Mouse (Mus musculus): ENCODE measurements around the gene C530008M17Rik. TPM values are rescaled to one million over a fixed set of nuclear protein-coding genes. Genes with fewer than 3 reads are reported as not detected.

C530008M17Rik gene
- total and polyA plus RNA-seq, 2 experiments from 2014 or later = 59.3 to 68.7 TPM

DNA sequence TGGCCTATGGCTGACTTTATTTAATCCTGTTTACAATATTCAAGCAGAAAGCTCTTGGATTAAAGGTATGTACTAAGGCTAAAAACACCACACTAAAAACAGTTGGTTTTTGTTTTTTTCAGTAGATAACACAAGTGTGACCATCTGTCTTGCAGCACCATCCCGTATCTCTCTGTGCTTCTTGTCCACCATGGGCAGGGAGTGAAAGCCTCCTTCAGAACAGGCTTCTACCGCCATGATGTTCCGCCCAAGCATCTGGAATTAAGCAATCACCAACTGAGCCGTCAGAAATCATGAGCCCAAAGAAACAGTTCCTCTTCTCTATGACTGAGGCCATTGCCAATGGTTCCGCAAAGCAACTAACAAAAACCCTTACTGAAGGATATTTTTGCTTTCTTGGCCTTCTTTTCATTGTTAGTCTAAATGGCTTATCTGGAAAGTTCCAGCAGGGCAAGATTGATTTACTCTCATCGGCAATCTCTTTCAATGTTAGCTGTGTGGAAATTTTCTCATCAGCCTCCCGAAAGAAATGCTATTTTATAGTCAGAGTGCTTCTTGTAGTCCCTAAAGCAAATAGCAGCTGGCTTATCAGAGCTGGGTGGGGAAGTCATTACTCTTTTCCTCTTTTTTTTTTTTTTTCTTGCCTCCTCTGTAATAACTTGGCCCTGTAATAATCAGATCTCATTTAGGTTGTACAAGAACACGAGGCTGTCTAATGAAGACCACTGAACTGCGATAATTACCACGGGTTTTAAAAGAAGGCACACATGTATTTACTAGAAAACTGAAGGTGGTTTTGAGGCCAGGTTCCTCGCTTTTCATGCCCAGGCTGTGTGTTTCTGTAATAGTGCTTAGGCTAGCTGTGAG is 49.2 kb downstream of the C530008M17Rik start:
- WGBS = 74% methylated on average over 11 of the region's 11 CpGs

GRCm38 (mm10) chr5:76707072-76707471 is 50.8 kb downstream of the C530008M17Rik start:
- ATAC-seq (ENCODE audit: low FRiP score) (no peak), DNase-seq (ENCODE audit: low spot score) (no peak)
- Histone ChIP-seq H3K4me2 (ENCODE audit: low read depth, low read length, poor library complexity, severe bottlenecking) (no peak overlapping the region), H3K27ac (ENCODE audit: low read depth, low read length) (no peak overlapping the region), H3K4me1 (ENCODE audit: insufficient read depth, low read length) (peaks cover 5% of the 10 kb centered on the region; the same call in 1 of the 2 replicates), H3K36me3 (ENCODE audit: insufficient read depth, low read length) (no peaks in the 10 kb centered on the region), H3K9ac (replicated peaks; ENCODE audit: low read length, poor library complexity, severe bottlenecking) (no peak overlapping the region), H3K4me3 (ENCODE audit: low read depth, low read length) (no peak overlapping the region), H3K9me3 (ENCODE audit: low read length) (no peaks in the 10 kb centered on the region), H3K27me3 (ENCODE audit: insufficient read depth, low read length) (no peaks in the 10 kb centered on the region)
- WGBS = 84% methylated on average over 3 of the region's 3 CpGs
- TF ChIP-seq CTCF (IDR thresholded peaks at IDR 0.05) = no peak

More for the DNA sequence above, 49.2 kb downstream of the C530008M17Rik start:
- Histone ChIP-seq H3K9me3 (ENCODE audit: low read length) (no peaks in the 10 kb centered on the region), H3K9ac (replicated peaks; ENCODE audit: low read length, poor library complexity, severe bottlenecking) (no peak overlapping the region), H3K4me2 (ENCODE audit: low read depth, low read length, poor library complexity, severe bottlenecking) (no peak overlapping the region), H3K27ac (ENCODE audit: low read depth, low read length) (no peak overlapping the region), H3K27me3 (ENCODE audit: insufficient read depth, low read length) (no peaks in the 10 kb centered on the region), H3K36me3 (ENCODE audit: insufficient read depth, low read length) (no peaks in the 10 kb centered on the region), H3K4me3 (ENCODE audit: low read depth, low read length) (no peak overlapping the region), H3K4me1 (ENCODE audit: insufficient read depth, low read length) (peaks cover 7% of the 10 kb centered on the region; the same call in 1 of the 2 replicates)
- DNase-seq (ENCODE audit: low spot score) = no peak
- no peak for TF ChIP-seq CTCF (IDR thresholded peaks at IDR 0.05)
- ATAC-seq (ENCODE audit: low FRiP score) = no peak

GRCm38 (mm10) chr5:76708004-76708403 is 51.7 kb downstream of the C530008M17Rik start:
- Histone ChIP-seq H3K9me3 (ENCODE audit: low read length) (no peaks in the 10 kb centered on the region), H3K9ac (replicated peaks; ENCODE audit: low read length, poor library complexity, severe bottlenecking) (no peak overlapping the region), H3K4me1 (ENCODE audit: insufficient read depth, low read length) (no peaks in the 10 kb centered on the region), H3K27ac (ENCODE audit: low read depth, low read length) (peak overlapping the region; percentile 47; the same call in 1 of the 2 replicates), H3K27me3 (ENCODE audit: insufficient read depth, low read length) (no peaks in the 10 kb centered on the region), H3K36me3 (ENCODE audit: insufficient read depth, low read length) (no peaks in the 10 kb centered on the region), H3K4me2 (ENCODE audit: low read depth, low read length, poor library complexity, severe bottlenecking) (no peak overlapping the region), H3K4me3 (ENCODE audit: low read depth, low read length) (no peak overlapping the region)
- peak; percentile 38; the same call in 1 of the 2 replicates for ATAC-seq (ENCODE audit: low FRiP score)
- 63% methylated on average over 15 of the region's 15 CpGs for WGBS
- no peak for DNase-seq (ENCODE audit: low spot score)
- no peak for TF ChIP-seq CTCF (IDR thresholded peaks at IDR 0.05)

DNA sequence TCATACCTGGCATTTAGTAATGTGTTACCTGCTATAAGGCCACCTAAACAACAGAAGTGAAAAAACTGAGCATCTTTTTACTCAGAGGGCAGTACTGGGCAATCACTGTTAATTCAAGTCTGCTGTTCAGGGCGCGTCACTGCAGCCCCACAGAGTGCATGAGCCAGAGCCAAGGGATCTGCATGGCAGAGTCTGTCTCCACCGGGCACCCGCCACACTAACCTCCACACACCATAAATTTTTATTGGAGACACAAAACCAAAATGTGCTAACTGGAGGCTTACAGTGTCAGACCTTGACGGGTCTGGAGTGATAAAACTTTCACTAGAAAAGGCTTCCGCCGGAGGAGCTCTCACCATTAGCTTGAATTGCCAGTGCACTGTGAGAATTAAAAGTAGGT is 57.4 kb downstream of the C530008M17Rik start:
- Histone ChIP-seq H3K27ac (ENCODE audit: low read depth, low read length) (no peak overlapping the region), H3K4me1 (ENCODE audit: insufficient read depth, low read length) (no peaks in the 10 kb centered on the region), H3K9me3 (ENCODE audit: low read length) (no peaks in the 10 kb centered on the region), H3K4me2 (ENCODE audit: low read depth, low read length, poor library complexity, severe bottlenecking) (no peak overlapping the region), H3K9ac (replicated peaks; ENCODE audit: low read length, poor library complexity, severe bottlenecking) (no peak overlapping the region), H3K27me3 (ENCODE audit: insufficient read depth, low read length) (no peaks in the 10 kb centered on the region), H3K4me3 (ENCODE audit: low read depth, low read length) (no peak overlapping the region), H3K36me3 (ENCODE audit: insufficient read depth, low read length) (no peaks in the 10 kb centered on the region)
- ATAC-seq (ENCODE audit: low FRiP score) = no peak
- 88% methylated on average over 7 of the region's 7 CpGs for WGBS
- TF ChIP-seq CTCF (IDR thresholded peaks at IDR 0.05) = no peak
- no peak for DNase-seq (ENCODE audit: low spot score)

DNA sequence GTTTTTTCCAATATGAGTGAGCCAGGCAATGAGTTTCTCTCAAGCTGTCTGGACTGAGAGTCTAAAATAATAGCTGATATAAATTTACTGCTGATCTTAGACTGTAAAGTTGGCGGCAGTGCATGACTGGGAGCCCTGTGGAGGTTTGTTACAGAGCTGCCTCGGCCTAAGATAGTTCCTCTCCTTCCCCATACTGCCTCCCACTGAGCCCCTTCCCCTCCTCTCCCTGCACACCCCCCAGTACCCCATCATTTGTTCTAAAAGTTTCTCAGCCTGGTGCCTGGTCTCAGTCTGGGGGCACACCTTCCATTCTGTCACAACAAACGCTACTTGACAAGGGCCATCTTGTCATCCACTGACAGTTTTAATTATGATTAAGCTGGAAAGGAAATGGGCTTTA is 63.6 kb downstream of the C530008M17Rik start:
- Histone ChIP-seq H3K27ac (ENCODE audit: low read depth, low read length) (no peak overlapping the region; the same call in 1 of the 2 replicates), H3K27me3 (ENCODE audit: insufficient read depth, low read length) (no peaks in the 10 kb centered on the region), H3K4me2 (ENCODE audit: low read depth, low read length, poor library complexity, severe bottlenecking) (no peak overlapping the region), H3K4me1 (ENCODE audit: insufficient read depth, low read length) (peaks cover 4% of the 10 kb centered on the region; the same call in 1 of the 2 replicates), H3K4me3 (ENCODE audit: low read depth, low read length) (no peak overlapping the region), H3K9ac (replicated peaks; ENCODE audit: low read length, poor library complexity, severe bottlenecking) (no peak overlapping the region), H3K36me3 (ENCODE audit: insufficient read depth, low read length) (no peaks in the 10 kb centered on the region), H3K9me3 (ENCODE audit: low read length) (no peaks in the 10 kb centered on the region)
- no peak for DNase-seq (ENCODE audit: low spot score)
- ATAC-seq (ENCODE audit: low FRiP score) = no peak
- 69% methylated on average over 3 of the region's 3 CpGs for WGBS
- no peak for TF ChIP-seq CTCF (IDR thresholded peaks at IDR 0.05)

GRCm38 (mm10) chr5:76724878-76725277 is 68.6 kb downstream of the C530008M17Rik start:
- ATAC-seq (ENCODE audit: low FRiP score) (no peak), DNase-seq (ENCODE audit: low spot score) (no peak)
- TF ChIP-seq CTCF (IDR thresholded peaks at IDR 0.05) = peak; percentile 40
- Histone ChIP-seq H3K36me3 (ENCODE audit: insufficient read depth, low read length) (no peaks in the 10 kb centered on the region), H3K27me3 (ENCODE audit: insufficient read depth, low read length) (no peaks in the 10 kb centered on the region), H3K4me2 (ENCODE audit: low read depth, low read length, poor library complexity, severe bottlenecking) (no peak overlapping the region), H3K27ac (ENCODE audit: low read depth, low read length) (no peak overlapping the region), H3K4me3 (ENCODE audit: low read depth, low read length) (no peak overlapping the region), H3K9ac (replicated peaks; ENCODE audit: low read length, poor library complexity, severe bottlenecking) (no peak overlapping the region), H3K4me1 (ENCODE audit: insufficient read depth, low read length) (no peaks in the 10 kb centered on the region), H3K9me3 (ENCODE audit: low read length) (no peaks in the 10 kb centered on the region)
- WGBS = 97% methylated on average over 2 of the region's 2 CpGs
